Mouse (Mus musculus) MEL (cell line): ENCODE data around the gene Cobl. TPM values are rescaled to one million over a fixed set of nuclear protein-coding genes. Genes with fewer than 3 reads are reported as not detected.

ENCODE experiments used
- DNase-seq: peaks from one replicate; pipeline ENCODE4 v3.0.0; 2011; ENCODE audit warnings: low read depth, low spot score
- H3K27ac ChIP-seq: 2 replicates; pipeline ENCODE4 v1.5.1; 2012; ENCODE audit warnings: low read depth, mild to moderate bottlenecking, control low read depth, low read length, moderate library complexity; ENCODE audit not compliant: control insufficient read depth
- H3K27me3 ChIP-seq, 2 experiments: fragments of 150-350 bp in 1 of 2; sonication (generic) in 1 of 2; 2 replicates each; pipeline ENCODE4 v1.6.1; 2012; ENCODE audit warnings: low read length in 2 of 2, mild to moderate bottlenecking in 2 of 2, improper control_type of control experiment in 1 of 2, moderate library complexity in 1 of 2; ENCODE audit not compliant: insufficient read depth in 2 of 2, control insufficient read depth in 1 of 2
- H3K36me3 ChIP-seq, 2 experiments: 2 replicates each; pipeline ENCODE4 v1.6.1; 2012 to 2014; ENCODE audit warnings: low read length in 2 of 2, improper control_type of control experiment in 1 of 2, inconsistent platforms in 1 of 2, mild to moderate bottlenecking in 1 of 2; ENCODE audit not compliant: insufficient read depth in 2 of 2, control insufficient read depth in 1 of 2
- H3K4me1 ChIP-seq, 2 experiments: fragments of 150-350 bp in 1 of 2; sonication (generic) in 1 of 2; 2 replicates each; pipeline ENCODE4 v1.6.1; 2012; ENCODE audit warnings: low read length in 2 of 2, improper control_type of control experiment in 1 of 2, mild to moderate bottlenecking in 1 of 2; ENCODE audit not compliant: insufficient read depth in 2 of 2, control insufficient read depth in 1 of 2
- H3K4me3 ChIP-seq, 2 experiments: fragments of 150-350 bp in 1 of 2; sonication (generic) in 1 of 2; 2 replicates each; pipeline ENCODE4 v1.5.1; 2012; ENCODE audit warnings: low read depth in 2 of 2, low read length in 2 of 2, mild to moderate bottlenecking in 2 of 2, moderate library complexity in 2 of 2, control low read depth in 1 of 2, improper control_type of control experiment in 1 of 2; ENCODE audit not compliant: control insufficient read depth in 1 of 2, insufficient read depth in 1 of 2
- H3K79me2 ChIP-seq: 2 replicates; pipeline ENCODE4 v1.6.1; 2012; ENCODE audit warnings: mild to moderate bottlenecking, low read length, moderate library complexity; ENCODE audit not compliant: control insufficient read depth, poor library complexity, insufficient read depth
- H3K9ac ChIP-seq: 2 replicates; pipeline ENCODE4 v1.6.1; 2012; ENCODE audit warnings: low read depth, mild to moderate bottlenecking, control low read depth, low read length, moderate library complexity; ENCODE audit not compliant: control insufficient read depth, poor library complexity, severe bottlenecking
- H3K9me3 ChIP-seq: fragments of 150-350 bp; sonication (generic); replicated peaks from 2 replicates; pipeline ENCODE4 v1.6.1; 2012; ENCODE audit warnings: mild to moderate bottlenecking, low read length, improper control_type of control experiment, moderate library complexity; ENCODE audit not compliant: insufficient read depth
- BHLHE40 ChIP-seq: IDR thresholded peaks from 2 replicates; pipeline ENCODE4 v1.6.1; 2012; ENCODE audit warnings: low read depth, mild to moderate bottlenecking, inconsistent platforms, low read length, improper control_type of control experiment, borderline replicate concordance
- CHD1 ChIP-seq: IDR thresholded peaks from 2 replicates; pipeline ENCODE4 v1.6.1; 2012; ENCODE audit warnings: low read depth, mild to moderate bottlenecking, inconsistent platforms, low read length, improper control_type of control experiment
- CHD2 ChIP-seq: IDR thresholded peaks from 2 replicates; pipeline ENCODE4 v1.6.1; 2011; ENCODE audit warnings: low read length, improper control_type of control experiment
- CTCF ChIP-seq, 3 experiments: IDR thresholded peaks in 2 of 3; conservative IDR thresholded peaks in 1 of 3; 2 replicates each; pipeline ENCODE4 v1.5.1; 2011 to 2012; ENCODE audit warnings: low read length in 3 of 3, low read depth in 2 of 3, mild to moderate bottlenecking in 2 of 3, improper control_type of control experiment in 1 of 3, inconsistent platforms in 1 of 3, mixed read lengths in 1 of 3, moderate library complexity in 1 of 3; ENCODE audit not compliant: control insufficient read depth in 1 of 3, insufficient read depth in 1 of 3, poor library complexity in 1 of 3, severe bottlenecking in 1 of 3
- E2F4 ChIP-seq: IDR thresholded peaks from 2 replicates; pipeline ENCODE4 v1.6.1; 2011; ENCODE audit warnings: low read depth, low read length, improper control_type of control experiment, borderline replicate concordance
- ELF1 ChIP-seq: IDR thresholded peaks from 2 replicates; pipeline ENCODE4 v1.6.1; 2014; ENCODE audit warnings: low read depth, mild to moderate bottlenecking, inconsistent platforms, low read length, improper control_type of control experiment, moderate library complexity
- GABPA ChIP-seq: IDR thresholded peaks from 2 replicates; pipeline ENCODE4 v1.6.1; 2012; ENCODE audit warnings: low read depth, mild to moderate bottlenecking, inconsistent platforms, low read length, improper control_type of control experiment, moderate library complexity
- HCFC1 ChIP-seq: IDR thresholded peaks from 2 replicates; pipeline ENCODE4 v1.6.1; 2012; ENCODE audit warnings: low read depth, mild to moderate bottlenecking, inconsistent platforms, low read length, improper control_type of control experiment, moderate library complexity
- MAZ ChIP-seq: IDR thresholded peaks from 2 replicates; pipeline ENCODE4 v1.6.1; 2012; ENCODE audit warnings: low read depth, mild to moderate bottlenecking, inconsistent platforms, low read length, improper control_type of control experiment
- MEF2A ChIP-seq: IDR thresholded peaks from 2 replicates; pipeline ENCODE4 v1.6.1; 2014; ENCODE audit warnings: low read depth, mild to moderate bottlenecking, inconsistent platforms, low read length, improper control_type of control experiment; ENCODE audit not compliant: poor library complexity, insufficient replicate concordance, severe bottlenecking; ENCODE audit errors: extremely low read depth
- MXI1 ChIP-seq: IDR thresholded peaks from 2 replicates; pipeline ENCODE4 v1.6.1; 2011; ENCODE audit warnings: mild to moderate bottlenecking, low read depth, low read length, improper control_type of control experiment
- MYC ChIP-seq: IDR thresholded peaks from 2 replicates; pipeline ENCODE4 v1.6.1; 2011; ENCODE audit warnings: low read depth, mild to moderate bottlenecking, low read length, improper control_type of control experiment, moderate library complexity
- NELFE ChIP-seq: IDR thresholded peaks from 2 replicates; pipeline ENCODE4 v1.6.1; 2011; ENCODE audit warnings: low read depth, low read length, improper control_type of control experiment
- NRF1 ChIP-seq: IDR thresholded peaks from 2 replicates; pipeline ENCODE4 v1.6.1; 2014; ENCODE audit warnings: low read depth, mild to moderate bottlenecking, inconsistent platforms, low read length, improper control_type of control experiment, moderate library complexity; ENCODE audit not compliant: poor library complexity, insufficient read depth, severe bottlenecking
- POLR2A ChIP-seq, 2 experiments: IDR thresholded peaks; 2 replicates each; pipeline ENCODE4 v1.6.1; 2011 to 2012; ENCODE audit warnings: low read length in 2 of 2, mild to moderate bottlenecking in 2 of 2, control low read depth in 1 of 2, improper control_type of control experiment in 1 of 2, low read depth in 1 of 2, moderate library complexity in 1 of 2; ENCODE audit not compliant: control insufficient read depth in 1 of 2, insufficient read depth in 1 of 2, poor library complexity in 1 of 2
- POLR2AphosphoS5 ChIP-seq: IDR thresholded peaks from 2 replicates; pipeline ENCODE4 v1.6.1; 2012; ENCODE audit warnings: low read depth, borderline replicate concordance, mild to moderate bottlenecking, inconsistent platforms, low read length, moderate library complexity, mixed read lengths
- SIN3A ChIP-seq: IDR thresholded peaks from 2 replicates; pipeline ENCODE4 v1.6.1; 2012; ENCODE audit warnings: low read length, improper control_type of control experiment, inconsistent platforms
- UBTF ChIP-seq: IDR thresholded peaks from 2 replicates; pipeline ENCODE4 v1.6.1; 2012; ENCODE audit warnings: low read depth, mild to moderate bottlenecking, inconsistent platforms, low read length, improper control_type of control experiment, moderate library complexity, borderline replicate concordance; ENCODE audit not compliant: insufficient read depth
- USF1 ChIP-seq: IDR thresholded peaks from 2 replicates; pipeline ENCODE4 v1.6.1; 2014; ENCODE audit warnings: low read depth, mild to moderate bottlenecking, inconsistent platforms, low read length, improper control_type of control experiment, moderate library complexity
- ZKSCAN1 ChIP-seq: IDR thresholded peaks from 2 replicates; pipeline ENCODE4 v1.6.1; 2012; ENCODE audit warnings: low read depth, mild to moderate bottlenecking, inconsistent platforms, low read length, improper control_type of control experiment, moderate library complexity
- ZNF384 ChIP-seq: IDR thresholded peaks from 2 replicates; pipeline ENCODE4 v1.6.1; 2012; ENCODE audit warnings: low read depth, mild to moderate bottlenecking, inconsistent platforms, low read length, improper control_type of control experiment
- polyA plus RNA-seq, 2 experiments: library from polyadenylated mRNA; stranded (reverse) in 1 of 2; unstranded in 1 of 2; fragments of >175 nt in 1 of 2; fragments of >200 nt in 1 of 2; gene quantifications; 2 replicates each; pipeline versions ENCODE4 v1.2.1 to v1.2.4; 2012; ENCODE audit warnings: low replicate concordance in 2 of 2, low read depth in 1 of 2; ENCODE audit not compliant: insufficient read length in 2 of 2, insufficient read depth in 1 of 2, missing spikeins in 1 of 2
- total RNA-seq: library from RNA; depleted of rRNA; stranded (reverse); fragments of 300-350 nt; gene quantifications from 2 replicates; pipeline ENCODE4 v1.2.3, GENCODE M21; 2012

Cobl gene
- total and polyA plus RNA-seq, 3 experiments, result not detected

- TF ChIP-seq MAZ (no peak), E2F4 (no peak)
- H3K9ac ChIP-seq, result no peak overlapping the region
Measured at GRCm38 (mm10) chr11:12416899-12417298, 47.9 kb downstream of the Cobl start.

GRCm38 (mm10) chr11:12415329-12415728, 49.4 kb downstream of the Cobl start:
- Histone ChIP-seq H3K36me3 (no peaks in the 10 kb centered on the region), H3K79me2 (no peaks in the 10 kb centered on the region), H3K4me1 (no peaks in the 10 kb centered on the region), H3K4me3 (no peak overlapping the region), H3K9ac (no peak overlapping the region), H3K9me3 (no peaks in the 10 kb centered on the region), H3K27me3 (no peaks in the 10 kb centered on the region), H3K27ac (no peak overlapping the region)
- TF ChIP-seq ELF1 (no peak), CTCF (IDR thresholded peaks at IDR 0.05 in 2 of 3, conservative IDR thresholded peaks at IDR 0.05 in 1 of 3; ENCODE audit: control insufficient read depth in 1 of 3, insufficient read depth in 1 of 3, low read depth in 2 of 3, low read length in 3 of 3, poor library complexity in 1 of 3, severe bottlenecking in 1 of 3) (no peak), USF1 (no peak)
- no peak for DNase-seq

More at GRCm38 (mm10) chr11:12416899-12417298, 47.9 kb downstream of the Cobl start:
- H3K27me3 ChIP-seq, result no peaks in the 10 kb centered on the region
- H3K9me3 ChIP-seq, result no peaks in the 10 kb centered on the region
- no peak overlapping the region for H3K4me3 ChIP-seq
- no peaks in the 10 kb centered on the region for H3K36me3 ChIP-seq
- H3K79me2 ChIP-seq, result no peaks in the 10 kb centered on the region
- no peak for DNase-seq
- no peaks in the 10 kb centered on the region for H3K4me1 ChIP-seq
- H3K27ac ChIP-seq, result no peak overlapping the region

- no peak overlapping the region for H3K4me3 ChIP-seq
- H3K9me3 ChIP-seq, result no peaks in the 10 kb centered on the region
- no peaks in the 10 kb centered on the region for H3K27me3 ChIP-seq
- H3K79me2 ChIP-seq, result no peaks in the 10 kb centered on the region
- TF ChIP-seq E2F4 (no peak), NELFE (no peak), CTCF (IDR thresholded peaks at IDR 0.05 in 2 of 3, conservative IDR thresholded peaks at IDR 0.05 in 1 of 3; ENCODE audit: control insufficient read depth in 1 of 3, insufficient read depth in 1 of 3, low read depth in 2 of 3, low read length in 3 of 3, poor library complexity in 1 of 3, severe bottlenecking in 1 of 3) (no peak), SIN3A (no peak), MXI1 (no peak), MEF2A (no peak), BHLHE40 (no peak), ZKSCAN1 (no peak), MAZ (no peak), NRF1 (no peak), UBTF (no peak), CHD1 (no peak), HCFC1 (no peak), POLR2AphosphoS5 (no peak), GABPA (no peak), POLR2A (IDR thresholded peaks at IDR 0.05; ENCODE audit: control insufficient read depth in 1 of 2, insufficient read depth in 1 of 2, low read depth in 1 of 2, low read length in 2 of 2, poor library complexity in 1 of 2) (no peak), ELF1 (no peak), MYC (no peak), ZNF384 (no peak), CHD2 (no peak)
- H3K4me1 ChIP-seq, result no peaks in the 10 kb centered on the region
- H3K36me3 ChIP-seq, result no peaks in the 10 kb centered on the region
- H3K9ac ChIP-seq, result no peak overlapping the region
- DNase-seq, result no peak
- H3K27ac ChIP-seq, result no peak overlapping the region
Measured at GRCm38 (mm10) chr11:12411950-12412349, 52.8 kb downstream of the Cobl start.
